ENCODE assay signal across 8 mouse cellular contexts in the genomic region with DNA sequence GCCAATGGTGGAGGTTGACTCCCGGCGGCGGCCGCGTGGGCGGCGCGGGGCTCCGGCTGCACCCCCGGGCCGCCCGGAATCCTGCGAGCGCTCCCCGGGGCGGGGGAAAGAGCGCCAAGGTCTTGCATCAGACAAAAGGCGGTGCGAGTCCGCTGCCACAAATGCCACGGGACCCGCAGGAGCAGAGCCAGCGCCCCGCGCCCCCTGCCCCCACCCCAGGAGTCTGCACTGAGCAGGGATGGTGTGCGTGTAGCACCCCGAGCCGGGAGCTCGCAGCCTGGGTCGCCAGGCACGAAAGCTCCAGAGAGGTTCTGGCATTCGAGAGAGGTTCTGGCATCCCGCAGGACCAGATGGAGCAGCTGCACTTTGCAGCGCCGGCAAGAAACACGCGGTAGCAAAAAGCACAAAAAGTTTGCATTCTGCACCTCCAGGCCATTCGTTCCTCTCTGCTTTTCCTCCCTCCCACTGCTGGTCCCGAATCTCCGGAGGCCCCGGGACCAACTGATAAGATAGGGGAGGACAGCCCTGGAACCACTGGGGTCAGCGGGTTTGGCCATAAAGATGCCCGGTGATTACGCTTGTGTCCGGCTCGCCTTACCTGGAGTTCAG. TPM values are rescaled to one million over a fixed set of nuclear protein-coding genes. Genes with fewer than 3 reads are reported as not detected.
DNase-seq lines count a peak whose midpoint lies in the region; ATAC-seq lines count a peak whose summit lies in the region.

No protein-coding gene starts in this region.

- DNase-seq in Muller cell, postnatal 12 days (ENCODE audit: inconsistent ontology term), result peak; percentile 73
- peak; percentile 40 for DNase-seq in c-Kit-positive CD71-positive TER-119-positive erythroid progenitor cells, embryonic 14.5 days (ENCODE audit: low spot score)
- DNase-seq in layer of hippocampus, postnatal 14 days (ENCODE audit: low spot score in 2 of 2), result peak; percentile 58 to 64
- peak; percentile 56 to 57 for DNase-seq in lung, postnatal 4 days
- peak; percentile 48 for DNase-seq in right cerebral cortex, adult 18-20 months

- peak overlapping the region; percentile 65 for H3K9ac ChIP-seq in forebrain, embryonic 16.5 days (replicated peaks; ENCODE audit: low read depth, low read length)
- peak overlapping the region; percentile 80 for H3K9ac ChIP-seq in hindbrain, embryonic 12.5 days

- H3K36me3 ChIP-seq in forebrain, embryonic 16.5 days (ENCODE audit: control insufficient read depth, insufficient read depth), result no peaks in the 10 kb centered on the region
- H3K36me3 ChIP-seq in hindbrain, embryonic 12.5 days, result no peaks in the 10 kb centered on the region

- under 1% methylated on average over 46 of the region's 46 CpGs for WGBS in forebrain, embryonic 16.5 days
- under 1% methylated on average over 44 of the region's 46 CpGs for WGBS in hindbrain, embryonic 12.5 days

- no peaks in the 10 kb centered on the region for H3K9me3 ChIP-seq in forebrain, embryonic 16.5 days (ENCODE audit: control insufficient read depth, low read length)
- no peaks in the 10 kb centered on the region for H3K9me3 ChIP-seq in hindbrain, embryonic 12.5 days (replicated peaks)

- peak overlapping the region; percentile 65 for H3K27ac ChIP-seq in forebrain, embryonic 16.5 days (ENCODE audit: low read length)
- peak overlapping the region; percentile 75 for H3K27ac ChIP-seq in hindbrain, embryonic 12.5 days

- peaks cover 29% of the 10 kb centered on the region for H3K4me1 ChIP-seq in forebrain, embryonic 16.5 days (replicated peaks; ENCODE audit: control insufficient read depth, insufficient read depth, low read length)
- H3K4me1 ChIP-seq in hindbrain, embryonic 12.5 days, result peaks cover 37% of the 10 kb centered on the region

- H3K4me2 ChIP-seq in forebrain, embryonic 16.5 days (ENCODE audit: low read length), result peak overlapping the region; percentile 86
- peak overlapping the region; percentile 99 for H3K4me2 ChIP-seq in hindbrain, embryonic 12.5 days (replicated peaks)

- peak overlapping the region; percentile 64 for H3K4me3 ChIP-seq in forebrain, embryonic 16.5 days (replicated peaks; ENCODE audit: low read length)
- H3K4me3 ChIP-seq in hindbrain, embryonic 12.5 days, result peak overlapping the region; percentile 69

- H3K27me3 ChIP-seq in forebrain, embryonic 16.5 days (replicated peaks; ENCODE audit: control insufficient read depth, insufficient read depth, low read length), result no peaks in the 10 kb centered on the region
- no peaks in the 10 kb centered on the region; the same call in 1 of the 2 replicates for H3K27me3 ChIP-seq in hindbrain, embryonic 12.5 days

- ATAC-seq in forebrain, embryonic 16.5 days, result peak; percentile 75
- ATAC-seq in hindbrain, embryonic 12.5 days (ENCODE audit: low FRiP score), result peak; percentile 59
- ATAC-seq in erythroid progenitor cell, adult 5-6 weeks (replicated peaks; ENCODE audit: low FRiP score, poor library complexity, severe bottlenecking), result no peak

RNA-seq across cellular contexts. Expression of gene Phgdh, which starts 0.6 kb away (rescaled TPM):
- polyA plus RNA-seq in forebrain, embryonic 16.5 days (2015; fragmentation: Nextera tagmentation; extraction: Ambion mirVana), result 168 and 190 TPM in 2 replicates
- 201 and 240 TPM in 2 replicates for polyA plus RNA-seq in hindbrain, embryonic 12.5 days (2016; fragmentation: Nextera tagmentation; extraction: Ambion mirVana)
- total RNA-seq in layer of hippocampus, postnatal 14 days (2021), result 10 to 100 TPM; 62.8 to 72.3 TPM
- total RNA-seq in erythroid progenitor cell, adult 5-6 weeks (2015; ENCODE audit: low replicate concordance), result 6.7 and 6.8 TPM in 2 replicates
- 6.7 and 17.9 TPM in 2 replicates for total RNA-seq in erythroid progenitor cell, adult 5-6 weeks (2017; ENCODE audit: low replicate concordance)

RNA-seq across cellular contexts. Expression of gene Zfp697, which starts 43.1 kb away (rescaled TPM):
- polyA plus RNA-seq in forebrain, embryonic 16.5 days (2015; fragmentation: Nextera tagmentation; extraction: Ambion mirVana), result 14.7 and 18.1 TPM in 2 replicates
- 9.7 and 12.0 TPM in 2 replicates for polyA plus RNA-seq in hindbrain, embryonic 12.5 days (2016; fragmentation: Nextera tagmentation; extraction: Ambion mirVana)
- total RNA-seq in layer of hippocampus, postnatal 14 days (2021), result 10 to 100 TPM; 25.7 to 26.9 TPM
- total RNA-seq in erythroid progenitor cell, adult 5-6 weeks (2015; ENCODE audit: low replicate concordance), result not detected in 2 replicates
- not detected in 2 replicates for total RNA-seq in erythroid progenitor cell, adult 5-6 weeks (2017; ENCODE audit: low replicate concordance)

RNA-seq across cellular contexts. Expression of gene Hmgcs2, which starts 59.0 kb away (rescaled TPM):
- polyA plus RNA-seq in forebrain, embryonic 16.5 days (2015; fragmentation: Nextera tagmentation; extraction: Ambion mirVana), result 10.8 and 12.8 TPM in 2 replicates
- polyA plus RNA-seq in hindbrain, embryonic 12.5 days (2016; fragmentation: Nextera tagmentation; extraction: Ambion mirVana), result 4.0 and 5.6 TPM in 2 replicates
- total RNA-seq in layer of hippocampus, postnatal 14 days (2021), result 10 to 100 TPM; 10.4 to 13.7 TPM
- total RNA-seq in erythroid progenitor cell, adult 5-6 weeks (2015; ENCODE audit: low replicate concordance), result not detected in 2 replicates
- total RNA-seq in erythroid progenitor cell, adult 5-6 weeks (2017; ENCODE audit: low replicate concordance), result 1.6 TPM in 1 of 2 replicates, not detected in the other

Comparison
In these comparisons a context has a peak if more than half of its experiments do, and no peak if none do; other contexts are left out.
1. RNA of gene Zfp697, which starts 43.1 kb away (total RNA-seq): 25.7 to 26.9 TPM in layer of hippocampus, postnatal 14 days; not detected in erythroid progenitor cell, adult 5-6 weeks; every median in the first group is over 10 times any median in the second.
2. RNA of gene Hmgcs2, which starts 59.0 kb away (total RNA-seq): 10.4 to 13.7 TPM in layer of hippocampus, postnatal 14 days; 1.6 TPM in erythroid progenitor cell, adult 5-6 weeks; every median in the first group is over 4 times any median in the second.
3. Peak in every context shown above with its lines, with median percentiles within 50 percentile points of each other: DNase-seq.